Mouse (Mus musculus) cortical plate, adult 2 months (tissue): ENCODE data around the gene Epha4.

ENCODE experiments used
- CTCF ChIP-seq: fragments of 200-500 bp; IDR thresholded peaks from 2 replicates; pipeline ENCODE4 v1.5.1; 2011; ENCODE audit warnings: mild to moderate bottlenecking, control low read depth, low read length; ENCODE audit not compliant: insufficient read depth; ENCODE audit errors: extremely low read depth
- POLR2A ChIP-seq: fragments of 200-500 bp; IDR thresholded peaks from 2 replicates; pipeline ENCODE4 v1.6.1; 2011; ENCODE audit warnings: mild to moderate bottlenecking, low read length, control low read depth; ENCODE audit not compliant: insufficient read depth; ENCODE audit errors: extremely low read depth

DNA sequence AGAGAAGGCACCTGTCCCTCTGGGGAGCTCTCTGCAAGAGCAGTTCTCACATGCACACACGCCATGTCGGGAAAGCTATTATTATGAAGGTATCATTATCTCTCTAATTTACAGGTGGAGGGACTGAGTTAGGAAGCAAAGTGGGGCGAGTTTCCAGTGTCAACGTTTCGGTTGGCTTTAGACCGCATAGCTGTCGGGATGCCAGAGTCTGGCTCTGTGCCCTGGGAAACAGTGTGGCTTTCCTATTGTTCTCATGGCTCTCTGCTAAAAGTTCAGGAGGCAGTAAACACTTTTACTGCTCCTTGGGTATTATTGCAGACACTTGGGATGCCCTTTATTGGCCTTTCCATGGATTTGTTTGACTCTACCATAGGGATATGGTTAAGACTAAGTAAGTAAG, 144.0 kb downstream of the Epha4 start:
- TF ChIP-seq CTCF = no peak
- TF ChIP-seq POLR2A = no peak
